Comparison of ENCODE assay signal across 19 mouse cellular contexts in genomic region chr13:18063677-18064076, GRCm38 (mm10).
DNase-seq lines count a peak whose midpoint lies in the region; ATAC-seq and TF ChIP-seq lines count a peak whose summit lies in the region.
"Had no signal": no experiment of that assay in that cellular context is flagged by ENCODE, and none has a peak within 500 bp of the region (broad histone marks: within the 10 kb centered on the region; RNA-seq: fewer than 3 reads in every experiment).

No protein-coding gene starts in this region.

- peak; percentile 4 for DNase-seq in heart, adult 9 months (ENCODE audit: low spot score in 2 of 2)
- DNase-seq in heart, postnatal 4 days: no peak
- no peak for DNase-seq in stomach, postnatal 0 days (ENCODE audit: low spot score)
- DNase-seq in ovary, postnatal 10 days (ENCODE audit: low spot score): no peak
- DNase-seq: adrenal gland, adult 2 months; adrenal gland, postnatal 25 days; cerebellum, adult 18-20 months; cerebellum, postnatal 10 days; gastrocnemius, postnatal 36 days; heart, adult 11 months; kidney, adult 11 months had no signal

- H3K4me2 ChIP-seq in stomach, embryonic 14.5 days (replicated peaks; ENCODE audit: low read depth, low read length): no peak overlapping the region
- H3K4me2 ChIP-seq in stomach, postnatal 0 days (replicated peaks; ENCODE audit: low read depth): no peak overlapping the region
- no peak overlapping the region for H3K4me2 ChIP-seq in intestine, postnatal 0 days (replicated peaks; ENCODE audit: low read depth)
- H3K4me2 ChIP-seq: embryonic facial prominence, embryonic 15.5 days; forebrain, embryonic 15.5 days; heart, embryonic 15.5 days; hindbrain, embryonic 13.5 days had no signal

- H3K9me3 ChIP-seq in stomach, embryonic 14.5 days (ENCODE audit: control insufficient read depth, low read depth, low read length): no peaks in the 10 kb centered on the region
- H3K9me3 ChIP-seq in stomach, postnatal 0 days (ENCODE audit: control insufficient read depth, low read length): no peaks in the 10 kb centered on the region
- no peaks in the 10 kb centered on the region for H3K9me3 ChIP-seq in intestine, postnatal 0 days (ENCODE audit: control insufficient read depth)
- H3K9me3 ChIP-seq: embryonic facial prominence, embryonic 15.5 days; forebrain, embryonic 15.5 days; heart, embryonic 15.5 days; hindbrain, embryonic 13.5 days had no signal

- no peaks in the 10 kb centered on the region for H3K27me3 ChIP-seq in stomach, embryonic 14.5 days (ENCODE audit: control insufficient read depth, insufficient read depth, low read length)
- H3K27me3 ChIP-seq in stomach, postnatal 0 days (ENCODE audit: control insufficient read depth, insufficient read depth, low read length): no peaks in the 10 kb centered on the region
- no peaks in the 10 kb centered on the region for H3K27me3 ChIP-seq in intestine, postnatal 0 days (replicated peaks; ENCODE audit: control insufficient read depth, insufficient read depth, low read length)
- H3K27me3 ChIP-seq: embryonic facial prominence, embryonic 15.5 days; forebrain, embryonic 15.5 days; heart, embryonic 15.5 days; hindbrain, embryonic 13.5 days had no signal

- peak; percentile 58; the same call in 1 of the 2 replicates for ATAC-seq in stomach, embryonic 14.5 days (ENCODE audit: insufficient number of reproducible peaks, insufficient read depth, low FRiP score, low read depth)
- ATAC-seq in stomach, postnatal 0 days (ENCODE audit: low FRiP score, low TSS enrichment): no peak
- 0 out of 2 replicates have a peak, but pooled peaks have one; percentile 43 for ATAC-seq in intestine, postnatal 0 days
- ATAC-seq: forebrain, embryonic 15.5 days; hindbrain, postnatal 0 days had no signal

- no peaks in the 10 kb centered on the region for H3K36me3 ChIP-seq in stomach, embryonic 14.5 days (ENCODE audit: control insufficient read depth, insufficient read depth, low read length)
- no peaks in the 10 kb centered on the region for H3K36me3 ChIP-seq in stomach, postnatal 0 days (ENCODE audit: control insufficient read depth, insufficient read depth, low read length)
- no peaks in the 10 kb centered on the region for H3K36me3 ChIP-seq in intestine, postnatal 0 days (ENCODE audit: control insufficient read depth, insufficient read depth)
- H3K36me3 ChIP-seq: embryonic facial prominence, embryonic 15.5 days; forebrain, embryonic 15.5 days; heart, embryonic 15.5 days; hindbrain, embryonic 13.5 days had no signal

- WGBS in stomach, embryonic 14.5 days: 82% methylated on average over 8 of the region's 8 CpGs
- 72% methylated on average over 8 of the region's 8 CpGs for WGBS in stomach, postnatal 0 days
- WGBS in intestine, postnatal 0 days: 43% methylated on average over 8 of the region's 8 CpGs

- no peak for TF ChIP-seq CTCF in stomach, postnatal 0 days (IDR thresholded peaks at IDR 0.05; ENCODE audit: low read depth)
- TF ChIP-seq CTCF in intestine, postnatal 0 days (IDR thresholded peaks at IDR 0.05; ENCODE audit: low read depth): no peak

- no peak overlapping the region for H3K27ac ChIP-seq in stomach, embryonic 14.5 days (ENCODE audit: low read length)
- H3K27ac ChIP-seq in stomach, postnatal 0 days (replicated peaks): no peak overlapping the region
- no peak overlapping the region for H3K27ac ChIP-seq in intestine, postnatal 0 days (ENCODE audit: low read depth, low read length)
- H3K27ac ChIP-seq: embryonic facial prominence, embryonic 15.5 days; forebrain, embryonic 15.5 days; heart, embryonic 15.5 days; hindbrain, embryonic 13.5 days; hindbrain, postnatal 0 days had no signal

- H3K4me3 ChIP-seq in stomach, embryonic 14.5 days (ENCODE audit: low read depth, low read length): no peak overlapping the region
- H3K4me3 ChIP-seq in stomach, postnatal 0 days (ENCODE audit: low read depth, low read length): no peak overlapping the region
- no peak overlapping the region for H3K4me3 ChIP-seq in intestine, postnatal 0 days (ENCODE audit: low read depth, low read length)
- H3K4me3 ChIP-seq: embryonic facial prominence, embryonic 15.5 days; erythroblast, embryonic 14.5 days; forebrain, embryonic 15.5 days; heart, embryonic 15.5 days; hindbrain, embryonic 13.5 days had no signal

- H3K4me1 ChIP-seq in stomach, embryonic 14.5 days (ENCODE audit: control insufficient read depth, insufficient read depth, low read length): no peaks in the 10 kb centered on the region
- no peaks in the 10 kb centered on the region for H3K4me1 ChIP-seq in stomach, postnatal 0 days (replicated peaks; ENCODE audit: control insufficient read depth, insufficient read depth)
- no peaks in the 10 kb centered on the region for H3K4me1 ChIP-seq in intestine, postnatal 0 days (replicated peaks; ENCODE audit: control insufficient read depth, insufficient read depth, low read length)
- H3K4me1 ChIP-seq: embryonic facial prominence, embryonic 15.5 days; forebrain, embryonic 15.5 days; heart, embryonic 15.5 days; hindbrain, embryonic 13.5 days had no signal

- TF ChIP-seq EP300 in stomach, postnatal 0 days (optimal IDR thresholded peaks at IDR 0.05): no peak

- H3K9ac ChIP-seq in stomach, embryonic 14.5 days (replicated peaks; ENCODE audit: low read depth, low read length): no peak overlapping the region
- H3K9ac ChIP-seq in stomach, postnatal 0 days (ENCODE audit: low read length): no peak overlapping the region
- H3K9ac ChIP-seq in intestine, postnatal 0 days (ENCODE audit: low read depth, low read length): no peak overlapping the region
- H3K9ac ChIP-seq: embryonic facial prominence, embryonic 15.5 days; forebrain, embryonic 15.5 days; heart, embryonic 15.5 days; hindbrain, embryonic 13.5 days had no signal

Comparison
In these comparisons a context has a peak if more than half of its experiments do, and no peak if none do; other contexts are left out.
1. DNase-seq: peak in heart, adult 9 months (2 of 2); none in heart, postnatal 4 days (single experiment), stomach, postnatal 0 days (single experiment) and ovary, postnatal 10 days (single experiment).